Mouse (Mus musculus): Measurements from ENCODE around the gene Dcxr. TPM values are rescaled to one million over a fixed set of nuclear protein-coding genes. Genes with fewer than 3 reads are reported as not detected.

Gene Dcxr
- polyA plus RNA-seq, 1 experiment from 2014 or later = 11.6 TPM

GRCm38 (mm10) chr11:120697741-120698140, 29.3 kb downstream of the Dcxr start:
- H3K27me3 ChIP-seq = no peaks in the 10 kb centered on the region
- H3K9ac ChIP-seq = peak overlapping the region; percentile 9; the same call in 1 of the 2 replicates
- H3K9me3 ChIP-seq (replicated peaks) = no peaks in the 10 kb centered on the region
- no peak overlapping the region for H3K4me2 ChIP-seq (replicated peaks)
- H3K36me3 ChIP-seq = peaks cover 48% of the 10 kb centered on the region
- no peak for ATAC-seq (ENCODE audit: low FRiP score)
- WGBS = 66% methylated on average over 10 of the region's 10 CpGs
- H3K4me3 ChIP-seq = no peak overlapping the region
- H3K4me1 ChIP-seq = peaks cover 18% of the 10 kb centered on the region
- H3K27ac ChIP-seq = no peak overlapping the region

GRCm38 (mm10) chr11:120696568-120696967, 30.5 kb downstream of the Dcxr start:
- WGBS = 92% methylated on average over 6 of the region's 6 CpGs
- ATAC-seq (ENCODE audit: low FRiP score) = no peak
- Histone ChIP-seq H3K9ac (no peak overlapping the region), H3K27me3 (no peaks in the 10 kb centered on the region), H3K27ac (no peak overlapping the region), H3K4me2 (replicated peaks) (no peak overlapping the region), H3K9me3 (replicated peaks) (no peaks in the 10 kb centered on the region), H3K4me1 (peaks cover 18% of the 10 kb centered on the region), H3K36me3 (peaks cover 48% of the 10 kb centered on the region), H3K4me3 (no peak overlapping the region)

- 35% methylated on average over 12 of the region's 12 CpGs for WGBS
- H3K4me3 ChIP-seq = no peak overlapping the region
These were observed 31.4 kb downstream of the Dcxr start for GRCm38 (mm10) chr11:120695641-120696040.

GRCm38 (mm10) chr11:120695184-120695583, 31.9 kb downstream of the Dcxr start:
- Histone ChIP-seq H3K36me3 (peaks cover 51% of the 10 kb centered on the region), H3K27ac (peak overlapping the region; percentile 37), H3K4me3 (no peak overlapping the region), H3K9ac (peak overlapping the region; percentile 32; the same call in 1 of the 2 replicates), H3K27me3 (no peaks in the 10 kb centered on the region), H3K4me2 (replicated peaks) (no peak overlapping the region), H3K9me3 (replicated peaks) (no peaks in the 10 kb centered on the region), H3K4me1 (peaks cover 18% of the 10 kb centered on the region)
- peak; percentile 48; the same call in 1 of the 2 replicates for ATAC-seq (ENCODE audit: low FRiP score)
- WGBS = 14% methylated on average over 4 of the region's 4 CpGs

More at GRCm38 (mm10) chr11:120695641-120696040, 31.4 kb downstream of the Dcxr start:
- peaks cover 18% of the 10 kb centered on the region for H3K4me1 ChIP-seq
- peak overlapping the region; percentile 37; the same call in 1 of the 2 replicates for H3K27ac ChIP-seq
- ATAC-seq (ENCODE audit: low FRiP score) = no peak
- peaks cover 47% of the 10 kb centered on the region for H3K36me3 ChIP-seq
- no peaks in the 10 kb centered on the region for H3K27me3 ChIP-seq
- peak overlapping the region; percentile 8; the same call in 1 of the 2 replicates for H3K9ac ChIP-seq
- no peak overlapping the region for H3K4me2 ChIP-seq (replicated peaks)
- no peaks in the 10 kb centered on the region for H3K9me3 ChIP-seq (replicated peaks)

GRCm38 (mm10) chr11:120693461-120693860, 33.6 kb downstream of the Dcxr start:
- Histone ChIP-seq H3K4me2 (replicated peaks) (no peak overlapping the region), H3K36me3 (peaks cover 52% of the 10 kb centered on the region)
- 58% methylated on average over 3 of the region's 3 CpGs for WGBS

GRCm38 (mm10) chr11:120692471-120693011, 34.5 kb downstream of the Dcxr start:
- Histone ChIP-seq H3K9me3 (replicated peaks) (no peaks in the 10 kb centered on the region), H3K27ac (no peak overlapping the region), H3K36me3 (peaks cover 61% of the 10 kb centered on the region), H3K27me3 (no peaks in the 10 kb centered on the region), H3K4me1 (peaks cover 18% of the 10 kb centered on the region), H3K9ac (no peak overlapping the region), H3K4me2 (replicated peaks) (no peak overlapping the region), H3K4me3 (no peak overlapping the region)
- 95% methylated on average over 4 of the region's 4 CpGs for WGBS
- ATAC-seq (ENCODE audit: low FRiP score) = no peak

More at GRCm38 (mm10) chr11:120693461-120693860, 33.6 kb downstream of the Dcxr start:
- H3K9ac ChIP-seq = no peak overlapping the region
- no peak overlapping the region for H3K4me3 ChIP-seq
- H3K27ac ChIP-seq = no peak overlapping the region
- H3K9me3 ChIP-seq (replicated peaks) = no peaks in the 10 kb centered on the region
- peaks cover 18% of the 10 kb centered on the region for H3K4me1 ChIP-seq
- no peak for ATAC-seq (ENCODE audit: low FRiP score)
- H3K27me3 ChIP-seq = no peaks in the 10 kb centered on the region

GRCm38 (mm10) chr11:120689365-120689764, 37.7 kb downstream of the Dcxr start:
- Histone ChIP-seq H3K4me3 (no peak overlapping the region), H3K27me3 (no peaks in the 10 kb centered on the region), H3K9ac (0 out of 2 replicates have a peak overlapping the region, but pooled peaks have one; percentile 27), H3K4me2 (replicated peaks) (no peak overlapping the region), H3K27ac (no peak overlapping the region), H3K4me1 (peaks cover 11% of the 10 kb centered on the region; the same call in 1 of the 2 replicates), H3K36me3 (peaks cover 68% of the 10 kb centered on the region), H3K9me3 (replicated peaks) (no peaks in the 10 kb centered on the region)
- WGBS = 90% methylated on average over 3 of the region's 3 CpGs
- no peak for ATAC-seq (ENCODE audit: low FRiP score)

GRCm38 (mm10) chr11:120686650-120687272, 40.3 kb downstream of the Dcxr start:
- peaks cover 10% of the 10 kb centered on the region; the same call in 1 of the 2 replicates for H3K4me1 ChIP-seq
- H3K4me2 ChIP-seq (replicated peaks) = no peak overlapping the region
- H3K4me3 ChIP-seq = no peak overlapping the region
- WGBS = 57% methylated on average over 20 of the region's 20 CpGs
- H3K36me3 ChIP-seq = peaks cover 70% of the 10 kb centered on the region
- H3K27ac ChIP-seq = peak overlapping the region; percentile 12; the same call in 1 of the 2 replicates
- H3K27me3 ChIP-seq = no peaks in the 10 kb centered on the region
- H3K9me3 ChIP-seq (replicated peaks) = no peaks in the 10 kb centered on the region
- ATAC-seq (ENCODE audit: low FRiP score) = no peak
- no peak overlapping the region for H3K9ac ChIP-seq

- Histone ChIP-seq H3K4me3 (no peak overlapping the region), H3K36me3 (peaks cover 75% of the 10 kb centered on the region), H3K9ac (no peak overlapping the region), H3K4me1 (peaks cover 10% of the 10 kb centered on the region; the same call in 1 of the 2 replicates), H3K27me3 (no peaks in the 10 kb centered on the region), H3K4me2 (replicated peaks) (no peak overlapping the region), H3K27ac (no peak overlapping the region), H3K9me3 (replicated peaks) (no peaks in the 10 kb centered on the region)
- WGBS = 88% methylated on average over 2 of the region's 2 CpGs
- no peak for ATAC-seq (ENCODE audit: low FRiP score)
These were observed 42.4 kb downstream of the Dcxr start for GRCm38 (mm10) chr11:120684660-120685059.

GRCm38 (mm10) chr11:120684086-120684485, 43.0 kb downstream of the Dcxr start:
- no peak for ATAC-seq (ENCODE audit: low FRiP score)
- Histone ChIP-seq H3K27ac (no peak overlapping the region), H3K4me2 (replicated peaks) (no peak overlapping the region), H3K9me3 (replicated peaks) (no peaks in the 10 kb centered on the region), H3K4me3 (no peak overlapping the region), H3K27me3 (no peaks in the 10 kb centered on the region), H3K4me1 (peaks cover 10% of the 10 kb centered on the region; the same call in 1 of the 2 replicates), H3K36me3 (peaks cover 75% of the 10 kb centered on the region), H3K9ac (no peak overlapping the region)
- WGBS = 87% methylated on average over 2 of the region's 2 CpGs

GRCm38 (mm10) chr11:120683536-120683935, 43.5 kb downstream of the Dcxr start:
- Histone ChIP-seq H3K27ac (no peak overlapping the region), H3K9me3 (replicated peaks) (no peaks in the 10 kb centered on the region), H3K4me1 (peaks cover 10% of the 10 kb centered on the region; the same call in 1 of the 2 replicates), H3K36me3 (peaks cover 75% of the 10 kb centered on the region), H3K4me3 (no peak overlapping the region), H3K4me2 (replicated peaks) (no peak overlapping the region), H3K27me3 (no peaks in the 10 kb centered on the region), H3K9ac (no peak overlapping the region)
- WGBS = 91% methylated on average over 3 of the region's 3 CpGs
- ATAC-seq (ENCODE audit: low FRiP score) = no peak

GRCm38 (mm10) chr11:120682683-120683082, 44.4 kb downstream of the Dcxr start:
- Histone ChIP-seq H3K4me1 (peaks cover 10% of the 10 kb centered on the region; the same call in 1 of the 2 replicates), H3K36me3 (peaks cover 76% of the 10 kb centered on the region), H3K4me3 (no peak overlapping the region), H3K27ac (no peak overlapping the region), H3K27me3 (no peaks in the 10 kb centered on the region), H3K9ac (no peak overlapping the region), H3K4me2 (replicated peaks) (no peak overlapping the region), H3K9me3 (replicated peaks) (no peaks in the 10 kb centered on the region)
- WGBS = 96% methylated on average over 5 of the region's 5 CpGs
- ATAC-seq (ENCODE audit: low FRiP score) = no peak
